Mouse (Mus musculus): ENCODE results near the gene Lsp1. TPM values are rescaled to one million over a fixed set of nuclear protein-coding genes. Genes with fewer than 3 reads are reported as not detected.
A peak's percentile ranks its signal among the peaks of the same experiment; 100 is the strongest.

The Lsp1 gene
- polyA plus RNA-seq, 1 experiment from 2014 or later = 22.8 TPM

DNA sequence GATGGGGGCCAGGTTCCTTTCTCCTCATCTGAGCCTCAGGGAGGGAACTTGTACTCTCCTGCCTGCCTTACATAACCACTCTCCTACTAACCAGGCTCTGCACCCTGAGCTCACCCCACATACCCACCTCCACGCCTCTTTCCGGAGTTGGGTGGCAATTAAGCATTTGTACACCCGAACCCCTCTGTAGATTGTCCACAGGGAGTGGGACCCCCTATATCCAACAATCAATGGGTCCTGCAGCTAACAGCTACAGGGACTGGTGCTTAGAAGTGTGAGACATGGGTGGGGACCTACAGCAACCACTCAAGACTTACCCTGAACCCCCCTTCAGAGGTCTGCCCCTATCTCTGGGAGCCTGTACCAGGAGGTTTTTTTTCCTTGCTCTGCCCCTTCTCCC lies 20.1 kb downstream of the Lsp1 start:
- no peak for ATAC-seq (ENCODE audit: insufficient number of reproducible peaks, low FRiP score, low TSS enrichment, low read depth)
- Histone ChIP-seq H3K4me1 (ENCODE audit: control insufficient read depth, insufficient read depth, low read length) (peaks cover 41% of the 10 kb centered on the region), H3K27ac (replicated peaks; ENCODE audit: low read depth, low read length) (peak overlapping the region; percentile 87), H3K36me3 (ENCODE audit: control insufficient read depth, insufficient read depth, low read length) (no peaks in the 10 kb centered on the region; the same call in 1 of the 2 replicates), H3K9me3 (ENCODE audit: control insufficient read depth, low read length) (no peaks in the 10 kb centered on the region), H3K27me3 (ENCODE audit: control insufficient read depth, insufficient read depth, low read length) (no peaks in the 10 kb centered on the region), H3K4me3 (ENCODE audit: low read depth, low read length) (no peak overlapping the region), H3K4me2 (ENCODE audit: low read depth, severe bottlenecking) (no peak overlapping the region), H3K9ac (ENCODE audit: low read length) (no peak overlapping the region)
- no peak for DNase-seq (ENCODE audit: low spot score)
- WGBS = 96% methylated on average over 3 of the region's 3 CpGs

DNA sequence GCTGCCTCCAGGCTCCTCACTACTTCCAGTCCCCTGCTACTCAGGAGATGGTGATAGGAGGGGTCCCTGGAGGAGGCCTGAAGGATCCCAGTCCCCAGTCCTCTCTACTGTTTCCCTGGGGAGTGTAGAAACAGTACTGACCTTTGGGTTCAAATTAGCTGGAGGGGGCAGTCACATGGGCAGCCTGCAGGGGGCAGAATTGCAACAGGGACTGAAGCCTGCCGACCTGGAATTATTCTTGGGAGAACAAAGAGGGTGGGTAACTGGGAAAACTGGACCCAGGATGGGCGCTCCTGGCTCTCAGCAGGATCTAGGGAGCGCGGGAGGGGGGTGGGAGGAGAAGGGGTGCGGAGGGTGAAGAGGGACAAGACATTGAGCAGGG lies 20.6 kb downstream of the Lsp1 start:
- DNase-seq (ENCODE audit: low spot score) (peak; percentile 89), ATAC-seq (ENCODE audit: insufficient number of reproducible peaks, low FRiP score, low TSS enrichment, low read depth) (no peak)
- peak overlapping the region; percentile 87 for H3K27ac ChIP-seq (replicated peaks; ENCODE audit: low read depth, low read length)
- WGBS = 6% methylated on average over 5 of the region's 5 CpGs
- no peaks in the 10 kb centered on the region; the same call in 1 of the 2 replicates for H3K36me3 ChIP-seq (ENCODE audit: control insufficient read depth, insufficient read depth, low read length)
- H3K4me2 ChIP-seq (ENCODE audit: low read depth, severe bottlenecking) = peak overlapping the region; percentile 47
- peak overlapping the region; percentile 74 for H3K9ac ChIP-seq (ENCODE audit: low read length)
- H3K9me3 ChIP-seq (ENCODE audit: control insufficient read depth, low read length) = no peaks in the 10 kb centered on the region
- no peaks in the 10 kb centered on the region for H3K27me3 ChIP-seq (ENCODE audit: control insufficient read depth, insufficient read depth, low read length)
- peaks cover 46% of the 10 kb centered on the region for H3K4me1 ChIP-seq (ENCODE audit: control insufficient read depth, insufficient read depth, low read length)
- H3K4me3 ChIP-seq (ENCODE audit: low read depth, low read length) = peak overlapping the region; percentile 14

DNA sequence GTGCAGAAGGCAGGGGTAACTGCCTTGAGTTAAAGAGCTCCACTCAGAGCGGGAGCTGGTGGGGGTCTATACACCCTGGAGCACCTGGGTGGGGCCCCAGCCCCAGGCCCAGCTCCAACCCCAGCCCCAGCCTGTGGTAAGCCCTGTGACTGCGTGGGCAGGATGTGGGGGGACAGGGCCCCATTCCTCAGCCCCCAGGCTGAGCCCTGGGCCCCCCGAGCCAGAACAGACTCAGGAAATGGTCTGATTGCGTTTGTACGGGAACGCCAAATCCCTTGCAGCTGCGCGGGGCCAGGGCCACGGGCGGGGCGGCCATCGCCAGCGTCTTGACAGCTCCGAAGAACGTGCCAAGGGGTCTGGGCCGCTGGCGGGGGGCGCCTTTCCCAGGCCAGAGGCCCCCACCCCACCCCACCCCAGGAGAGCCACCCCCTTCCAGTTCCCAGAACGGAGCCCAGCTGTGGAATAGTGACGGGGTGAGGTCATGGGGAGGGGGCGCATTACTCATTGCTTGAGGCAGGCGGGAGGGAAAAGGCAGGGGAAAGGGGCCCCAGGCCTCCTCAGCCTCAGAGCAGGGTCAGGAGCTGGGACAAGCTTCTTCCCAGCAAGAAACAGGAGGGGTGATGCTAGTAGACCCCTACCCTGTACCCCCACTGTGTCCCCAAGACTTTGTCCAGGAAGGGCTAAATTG lies 21.1 kb downstream of the Lsp1 start:
- peak overlapping the region; percentile 74 for H3K9ac ChIP-seq (ENCODE audit: low read length)
- H3K36me3 ChIP-seq (ENCODE audit: control insufficient read depth, insufficient read depth, low read length) = no peaks in the 10 kb centered on the region; the same call in 1 of the 2 replicates
- peak overlapping the region; percentile 14 for H3K4me3 ChIP-seq (ENCODE audit: low read depth, low read length)
- peaks cover 51% of the 10 kb centered on the region for H3K4me1 ChIP-seq (ENCODE audit: control insufficient read depth, insufficient read depth, low read length)
- H3K9me3 ChIP-seq (ENCODE audit: control insufficient read depth, low read length) = no peaks in the 10 kb centered on the region
- H3K27me3 ChIP-seq (ENCODE audit: control insufficient read depth, insufficient read depth, low read length) = no peaks in the 10 kb centered on the region
- H3K27ac ChIP-seq (replicated peaks; ENCODE audit: low read depth, low read length) = peak overlapping the region; percentile 87
- H3K4me2 ChIP-seq (ENCODE audit: low read depth, severe bottlenecking) = peak overlapping the region; percentile 47
- WGBS = 2% methylated on average over 22 of the region's 22 CpGs
- ATAC-seq (ENCODE audit: insufficient number of reproducible peaks, low FRiP score, low TSS enrichment, low read depth) (peak; percentile 81), DNase-seq (ENCODE audit: low spot score) (peak; percentile 82)

DNA sequence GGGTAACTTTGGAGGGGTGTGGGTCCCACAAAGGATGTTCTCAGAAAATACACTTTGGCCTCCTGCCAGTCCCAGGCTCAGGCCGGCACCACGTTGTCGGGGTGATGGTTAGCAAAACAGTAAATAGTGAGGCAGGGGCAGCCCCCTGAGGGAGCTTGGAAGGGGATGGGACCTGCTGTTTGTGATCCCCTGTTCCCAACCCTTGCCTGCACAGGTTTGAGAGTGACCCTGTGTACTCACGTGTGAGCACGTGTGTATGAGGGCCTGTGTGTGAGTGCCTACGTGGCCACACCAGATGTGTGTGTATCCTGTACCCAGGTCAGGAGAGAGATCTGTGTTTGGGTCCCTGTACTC lies 21.6 kb downstream of the Lsp1 start:
- Histone ChIP-seq H3K9me3 (ENCODE audit: control insufficient read depth, low read length) (no peaks in the 10 kb centered on the region), H3K36me3 (ENCODE audit: control insufficient read depth, insufficient read depth, low read length) (no peaks in the 10 kb centered on the region; the same call in 1 of the 2 replicates), H3K4me2 (ENCODE audit: low read depth, severe bottlenecking) (peak overlapping the region; percentile 47), H3K9ac (ENCODE audit: low read length) (peak overlapping the region; percentile 74), H3K27me3 (ENCODE audit: control insufficient read depth, insufficient read depth, low read length) (no peaks in the 10 kb centered on the region), H3K4me3 (ENCODE audit: low read depth, low read length) (peak overlapping the region; percentile 14), H3K4me1 (ENCODE audit: control insufficient read depth, insufficient read depth, low read length) (peaks cover 57% of the 10 kb centered on the region), H3K27ac (replicated peaks; ENCODE audit: low read depth, low read length) (peak overlapping the region; percentile 87)
- ATAC-seq (ENCODE audit: insufficient number of reproducible peaks, low FRiP score, low TSS enrichment, low read depth) (peak; percentile 6; the same call in 1 of the 2 replicates), DNase-seq (ENCODE audit: low spot score) (peak; percentile 73)
- WGBS = 14% methylated on average over 6 of the region's 6 CpGs

DNA sequence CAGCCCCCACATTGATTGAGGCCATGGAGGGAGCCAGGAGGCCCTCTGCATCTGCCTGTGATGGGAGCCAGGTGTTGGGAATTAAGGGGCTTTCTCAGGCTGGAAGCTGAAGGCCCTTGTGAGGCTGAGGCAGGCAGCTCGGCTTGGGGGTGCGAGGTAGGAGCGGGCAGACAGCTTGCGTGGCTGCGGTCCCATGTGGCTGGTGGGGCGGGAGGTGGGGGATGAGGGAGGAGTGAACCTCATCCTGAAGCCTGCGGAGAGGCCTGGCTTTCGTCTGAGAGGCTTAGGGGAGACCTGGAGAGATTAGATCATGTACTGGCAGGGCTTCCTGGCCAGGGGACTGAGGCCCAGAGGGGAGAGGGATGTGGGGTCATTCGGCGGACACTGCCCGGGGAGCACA lies 22.5 kb downstream of the Lsp1 start:
- 22% methylated on average over 11 of the region's 11 CpGs for WGBS
- H3K27ac ChIP-seq (replicated peaks; ENCODE audit: low read depth, low read length) = peak overlapping the region; percentile 87
- peaks cover 65% of the 10 kb centered on the region for H3K4me1 ChIP-seq (ENCODE audit: control insufficient read depth, insufficient read depth, low read length)
- H3K27me3 ChIP-seq (ENCODE audit: control insufficient read depth, insufficient read depth, low read length) = no peaks in the 10 kb centered on the region
- no peak overlapping the region for H3K4me2 ChIP-seq (ENCODE audit: low read depth, severe bottlenecking)
- DNase-seq (ENCODE audit: low spot score) (peak; percentile 76), ATAC-seq (ENCODE audit: insufficient number of reproducible peaks, low FRiP score, low TSS enrichment, low read depth) (no peak)
- H3K9ac ChIP-seq (ENCODE audit: low read length) = no peak overlapping the region
- H3K9me3 ChIP-seq (ENCODE audit: control insufficient read depth, low read length) = no peaks in the 10 kb centered on the region
- no peaks in the 10 kb centered on the region; the same call in 1 of the 2 replicates for H3K36me3 ChIP-seq (ENCODE audit: control insufficient read depth, insufficient read depth, low read length)
- H3K4me3 ChIP-seq (ENCODE audit: low read depth, low read length) = no peak overlapping the region

DNA sequence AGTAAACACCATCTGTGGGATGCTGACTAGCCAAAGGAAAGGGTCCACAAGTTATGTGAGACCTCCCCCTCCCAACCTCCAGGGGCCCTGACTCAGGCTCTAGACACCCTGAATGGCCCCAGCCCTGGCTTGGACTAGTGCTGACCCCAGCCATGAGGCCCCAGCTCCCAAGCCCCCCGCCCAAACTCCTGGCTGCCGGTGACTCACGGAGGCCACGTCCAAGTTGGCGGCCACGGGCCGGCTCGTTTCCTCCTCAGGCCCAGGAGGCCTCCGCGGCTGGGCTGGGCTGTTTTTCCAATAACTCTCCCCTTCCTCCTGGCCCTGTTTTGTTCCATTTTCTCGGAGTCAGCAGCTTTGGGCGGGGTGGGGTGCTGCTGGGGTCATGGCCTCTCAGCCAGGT lies 24.2 kb downstream of the Lsp1 start:
- DNase-seq (ENCODE audit: low spot score) = no peak
- Histone ChIP-seq H3K4me3 (ENCODE audit: low read depth, low read length) (no peak overlapping the region), H3K36me3 (ENCODE audit: control insufficient read depth, insufficient read depth, low read length) (no peaks in the 10 kb centered on the region), H3K27me3 (ENCODE audit: control insufficient read depth, insufficient read depth, low read length) (no peaks in the 10 kb centered on the region), H3K9me3 (ENCODE audit: control insufficient read depth, low read length) (no peaks in the 10 kb centered on the region), H3K9ac (ENCODE audit: low read length) (no peak overlapping the region; the same call in 1 of the 2 replicates), H3K27ac (replicated peaks; ENCODE audit: low read depth, low read length) (peak overlapping the region; percentile 93), H3K4me2 (ENCODE audit: low read depth, severe bottlenecking) (no peak overlapping the region), H3K4me1 (ENCODE audit: control insufficient read depth, insufficient read depth, low read length) (peaks cover 65% of the 10 kb centered on the region)
- WGBS = 64% methylated on average over 12 of the region's 12 CpGs
- no peak for ATAC-seq (ENCODE audit: insufficient number of reproducible peaks, low FRiP score, low TSS enrichment, low read depth)

DNA sequence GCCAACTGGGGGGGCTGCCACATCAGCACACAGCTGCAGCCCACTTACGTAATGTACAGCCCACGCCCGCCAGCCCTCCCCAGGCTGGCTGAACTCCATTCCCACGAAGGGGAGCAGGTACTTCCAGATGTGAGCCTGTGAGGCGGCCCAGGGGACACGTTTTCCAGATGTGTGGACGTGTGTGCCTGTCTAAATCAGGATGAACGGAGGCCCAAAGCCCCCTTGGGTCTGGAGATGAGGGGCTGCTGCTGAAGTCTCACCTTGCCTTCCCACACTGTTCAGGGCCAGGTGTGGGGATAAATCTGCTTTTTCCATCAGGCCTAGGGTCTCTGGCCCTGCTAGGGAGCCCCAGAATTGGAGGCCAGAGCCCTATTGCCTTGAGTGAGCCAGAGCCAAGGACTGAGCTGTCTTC lies 26.1 kb downstream of the Lsp1 start:
- DNase-seq (ENCODE audit: low spot score) (peak; percentile 70), ATAC-seq (ENCODE audit: insufficient number of reproducible peaks, low FRiP score, low TSS enrichment, low read depth) (peak; percentile 26)
- Histone ChIP-seq H3K9me3 (ENCODE audit: control insufficient read depth, low read length) (no peaks in the 10 kb centered on the region), H3K4me2 (ENCODE audit: low read depth, severe bottlenecking) (no peak overlapping the region), H3K36me3 (ENCODE audit: control insufficient read depth, insufficient read depth, low read length) (no peaks in the 10 kb centered on the region), H3K27me3 (ENCODE audit: control insufficient read depth, insufficient read depth, low read length) (no peaks in the 10 kb centered on the region), H3K4me1 (ENCODE audit: control insufficient read depth, insufficient read depth, low read length) (peaks cover 55% of the 10 kb centered on the region), H3K27ac (replicated peaks; ENCODE audit: low read depth, low read length) (peak overlapping the region; percentile 93), H3K9ac (ENCODE audit: low read length) (peak overlapping the region; percentile 53), H3K4me3 (ENCODE audit: low read depth, low read length) (no peak overlapping the region)
- 30% methylated on average over 8 of the region's 8 CpGs for WGBS

DNA sequence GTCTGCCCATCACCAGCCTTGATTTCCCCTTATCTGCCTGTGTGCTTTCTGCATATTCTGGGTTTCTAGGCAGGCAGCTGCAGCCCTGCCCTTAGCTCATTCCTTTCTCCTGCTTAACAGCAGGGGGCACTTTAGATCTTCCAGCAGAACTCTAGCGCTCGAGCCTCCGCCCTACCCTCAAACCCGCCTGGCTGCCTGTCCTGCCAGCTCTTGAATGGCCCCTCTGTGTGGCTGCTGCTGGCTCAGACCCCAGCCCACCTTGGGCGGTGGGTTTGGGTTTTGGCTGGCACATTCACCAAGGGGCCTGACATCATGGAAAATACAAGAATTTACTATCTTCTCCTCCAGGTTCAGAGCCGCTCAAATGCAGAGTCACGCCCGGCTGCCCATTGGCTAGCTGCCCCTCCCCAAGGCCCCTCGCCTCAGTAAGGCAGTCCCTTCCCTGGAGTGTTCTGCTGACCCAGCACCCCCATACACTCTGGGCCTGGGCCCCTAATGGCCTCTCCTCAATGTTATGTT lies 26.8 kb downstream of the Lsp1 start:
- no peaks in the 10 kb centered on the region for H3K36me3 ChIP-seq (ENCODE audit: control insufficient read depth, insufficient read depth, low read length)
- H3K9me3 ChIP-seq (ENCODE audit: control insufficient read depth, low read length) = no peaks in the 10 kb centered on the region
- H3K9ac ChIP-seq (ENCODE audit: low read length) = peak overlapping the region; percentile 53
- peak overlapping the region; percentile 7; the same call in 1 of the 2 replicates for H3K4me2 ChIP-seq (ENCODE audit: low read depth, severe bottlenecking)
- peak overlapping the region; percentile 93 for H3K27ac ChIP-seq (replicated peaks; ENCODE audit: low read depth, low read length)
- WGBS = 20% methylated on average over 9 of the region's 9 CpGs
- peaks cover 49% of the 10 kb centered on the region for H3K4me1 ChIP-seq (ENCODE audit: control insufficient read depth, insufficient read depth, low read length)
- no peak overlapping the region for H3K4me3 ChIP-seq (ENCODE audit: low read depth, low read length)
- H3K27me3 ChIP-seq (ENCODE audit: control insufficient read depth, insufficient read depth, low read length) = no peaks in the 10 kb centered on the region
- peak; percentile 83 for DNase-seq (ENCODE audit: low spot score)
- peak; percentile 56 for ATAC-seq (ENCODE audit: insufficient number of reproducible peaks, low FRiP score, low TSS enrichment, low read depth)

Data from limb, embryonic 11.5 days (tissue).